Mouse (Mus musculus) spleen, adult 2 months (tissue): Measurements from ENCODE around the gene Fcf1. TPM values are rescaled to one million over a fixed set of nuclear protein-coding genes. Genes with fewer than 3 reads are reported as not detected.
A peak's percentile ranks its signal among the peaks of the same experiment; 100 is the strongest.

Experiments
- DNase-seq, 2 experiments: peaks; one replicate each; pipeline versions ENCODE4 v3.0.0 to v3.0.0-alpha.2; 2012 to 2021; ENCODE audit warnings: low spot score in 2 of 2, low read depth in 1 of 2
- H3K27ac ChIP-seq: fragments of 200-500 bp; 2 replicates; pipeline ENCODE4 v1.5.1; 2012; ENCODE audit warnings: low read length, inconsistent platforms; ENCODE audit not compliant: insufficient read depth
- H3K27me3 ChIP-seq: fragments of 200-500 bp; 2 replicates; pipeline ENCODE4 v1.6.1; 2012; ENCODE audit warnings: mild to moderate bottlenecking, moderate library complexity, low read length, inconsistent platforms; ENCODE audit not compliant: control insufficient read depth, insufficient read depth
- H3K36me3 ChIP-seq: fragments of 200-500 bp; 2 replicates; pipeline ENCODE4 v1.6.1; 2012; ENCODE audit warnings: mild to moderate bottlenecking, low read length, inconsistent platforms; ENCODE audit not compliant: control insufficient read depth, insufficient read depth
- H3K4me1 ChIP-seq: fragments of 200-500 bp; 2 replicates; pipeline ENCODE4 v1.6.1; 2011; ENCODE audit warnings: inconsistent platforms; ENCODE audit not compliant: control insufficient read depth, insufficient read depth, insufficient read length
- H3K4me3 ChIP-seq: fragments of 200-500 bp; 2 replicates; pipeline ENCODE4 v1.5.1; 2011; ENCODE audit warnings: mild to moderate bottlenecking, inconsistent platforms; ENCODE audit not compliant: insufficient read depth, insufficient read length; ENCODE audit errors: extremely low read depth
- CTCF ChIP-seq: fragments of 200-500 bp; IDR thresholded peaks from 2 replicates; pipeline ENCODE4 v1.5.1; 2011; ENCODE audit warnings: mild to moderate bottlenecking, inconsistent platforms; ENCODE audit not compliant: insufficient read depth, insufficient read length, insufficient replicate concordance; ENCODE audit errors: extremely low read depth
- POLR2A ChIP-seq: fragments of 200-500 bp; IDR thresholded peaks from 2 replicates; pipeline ENCODE4 v1.6.1; 2011; ENCODE audit warnings: low read depth, low read length, inconsistent platforms
- WGBS: fragments of 180-500 bp; shearing (Covaris S2); methylation state at CpG from one replicate; pipeline ENCODE4 v1.1.7; 2018; 5-methylcytosine and 5-hydroxymethylcytosine counted together
- polyA plus RNA-seq: library from polyadenylated mRNA; depleted of rRNA; stranded (reverse); fragments of >200 nt; gene quantifications from 2 replicates; pipeline ENCODE4 v1.2.3, GENCODE M21; 2012

Fcf1 gene
- polyA plus RNA-seq, 1 experiment = 22.7 TPM

GRCm38 (mm10) chr12:84996501-84997398 lies 26.1 kb downstream of the Fcf1 start:
- H3K4me3 ChIP-seq = peak overlapping the region; percentile 66
- peaks cover 9% of the 10 kb centered on the region; the same call in 1 of the 2 replicates for H3K4me1 ChIP-seq
- DNase-seq = peak; percentile 19 to 39
- no peaks in the 10 kb centered on the region for H3K27me3 ChIP-seq
- 1% methylated on average over 31 of the region's 44 CpGs for WGBS
- H3K27ac ChIP-seq = peak overlapping the region; percentile 58
- no peaks in the 10 kb centered on the region; the same call in 1 of the 2 replicates for H3K36me3 ChIP-seq
- no peak for TF ChIP-seq CTCF
- TF ChIP-seq POLR2A = no peak

- no peak overlapping the region for H3K27ac ChIP-seq
- TF ChIP-seq CTCF = no peak
- no peak for TF ChIP-seq POLR2A
- H3K27me3 ChIP-seq = no peaks in the 10 kb centered on the region
- peaks cover 9% of the 10 kb centered on the region; the same call in 1 of the 2 replicates for H3K4me1 ChIP-seq
- DNase-seq = no peak
- H3K36me3 ChIP-seq = no peaks in the 10 kb centered on the region; the same call in 1 of the 2 replicates
- H3K4me3 ChIP-seq = no peak overlapping the region
Observed at GRCm38 (mm10) chr12:84999053-84999452, 28.4 kb downstream of the Fcf1 start.

- TF ChIP-seq POLR2A = no peak
- no peak for TF ChIP-seq CTCF
- WGBS = 91% methylated on average over 1 of the region's 1 CpGs
- DNase-seq = no peak
- no peaks in the 10 kb centered on the region; the same call in 1 of the 2 replicates for H3K4me1 ChIP-seq
- H3K4me3 ChIP-seq = no peak overlapping the region
- H3K27me3 ChIP-seq = no peaks in the 10 kb centered on the region
- no peaks in the 10 kb centered on the region for H3K36me3 ChIP-seq
- no peak overlapping the region for H3K27ac ChIP-seq
Observed at GRCm38 (mm10) chr12:85006206-85006605, 35.5 kb downstream of the Fcf1 start.

- H3K4me1 ChIP-seq = no peaks in the 10 kb centered on the region; the same call in 1 of the 2 replicates
- TF ChIP-seq CTCF (no peak), POLR2A (no peak)
- H3K27ac ChIP-seq = no peak overlapping the region
- no peaks in the 10 kb centered on the region for H3K27me3 ChIP-seq
- no peak for DNase-seq
- no peaks in the 10 kb centered on the region for H3K36me3 ChIP-seq
- no peak overlapping the region for H3K4me3 ChIP-seq
Observed at GRCm38 (mm10) chr12:85007021-85007420, 36.3 kb downstream of the Fcf1 start.

- Histone ChIP-seq H3K4me3 (no peak overlapping the region), H3K27me3 (no peaks in the 10 kb centered on the region), H3K27ac (no peak overlapping the region), H3K36me3 (peaks cover 13% of the 10 kb centered on the region), H3K4me1 (no peaks in the 10 kb centered on the region; the same call in 1 of the 2 replicates)
- WGBS = 82% methylated on average over 1 of the region's 1 CpGs
- TF ChIP-seq CTCF (no peak), POLR2A (no peak)
- no peak for DNase-seq
Observed at GRCm38 (mm10) chr12:85009776-85010175, 39.1 kb downstream of the Fcf1 start.

GRCm38 (mm10) chr12:85010541-85010940 lies 39.8 kb downstream of the Fcf1 start:
- Histone ChIP-seq H3K27me3 (no peaks in the 10 kb centered on the region), H3K27ac (no peak overlapping the region), H3K4me1 (no peaks in the 10 kb centered on the region; the same call in 1 of the 2 replicates), H3K36me3 (peaks cover 19% of the 10 kb centered on the region), H3K4me3 (no peak overlapping the region)
- 84% methylated on average over 2 of the region's 2 CpGs for WGBS
- TF ChIP-seq CTCF (no peak), POLR2A (no peak)
- no peak for DNase-seq

GRCm38 (mm10) chr12:85012185-85012584 lies 41.5 kb downstream of the Fcf1 start:
- Histone ChIP-seq H3K4me1 (no peaks in the 10 kb centered on the region), H3K27me3 (no peaks in the 10 kb centered on the region), H3K27ac (no peak overlapping the region), H3K36me3 (peaks cover 20% of the 10 kb centered on the region), H3K4me3 (no peak overlapping the region)
- 92% methylated on average over 2 of the region's 2 CpGs for WGBS
- TF ChIP-seq CTCF = no peak
- TF ChIP-seq POLR2A = no peak
- no peak for DNase-seq
